Mouse (Mus musculus): ENCODE results near the gene Samt2.
"Not testable (repeated sequence)": the region's sequence is repeated elsewhere in the genome, so short reads cannot be mapped to it uniquely, and the experiment has no call there.

Samt2 gene

GRCm38 (mm10) chrX:154579260-154579659 is at the start of gene Samt2:
Gene Samt2, minus strand, starts transcription at chrX:154579360.
- DNase-seq (ENCODE audit: low read depth, low spot score) = not testable (repeated sequence)
